Mouse (Mus musculus) cortical plate, adult 2 months (tissue): ENCODE results near the gene Gm43064.

ENCODE experiments used
- CTCF ChIP-seq: fragments of 200-500 bp; IDR thresholded peaks from 2 replicates; pipeline ENCODE4 v1.5.1; 2011; ENCODE audit warnings: mild to moderate bottlenecking, control low read depth, low read length; ENCODE audit not compliant: insufficient read depth; ENCODE audit errors: extremely low read depth
- POLR2A ChIP-seq: fragments of 200-500 bp; IDR thresholded peaks from 2 replicates; pipeline ENCODE4 v1.6.1; 2011; ENCODE audit warnings: mild to moderate bottlenecking, low read length, control low read depth; ENCODE audit not compliant: insufficient read depth; ENCODE audit errors: extremely low read depth

GRCm38 (mm10) chr3:103801631-103802531 is 7.5 kb upstream of the Gm43064 start:
- TF ChIP-seq CTCF (no peak), POLR2A (no peak)
